Mouse (Mus musculus): ENCODE results near the gene Skiv2l.
"Not testable (repeated sequence)": the region's sequence is repeated elsewhere in the genome, so short reads cannot be mapped to it uniquely, and the experiment has no call there.

Skiv2l gene

DNA sequence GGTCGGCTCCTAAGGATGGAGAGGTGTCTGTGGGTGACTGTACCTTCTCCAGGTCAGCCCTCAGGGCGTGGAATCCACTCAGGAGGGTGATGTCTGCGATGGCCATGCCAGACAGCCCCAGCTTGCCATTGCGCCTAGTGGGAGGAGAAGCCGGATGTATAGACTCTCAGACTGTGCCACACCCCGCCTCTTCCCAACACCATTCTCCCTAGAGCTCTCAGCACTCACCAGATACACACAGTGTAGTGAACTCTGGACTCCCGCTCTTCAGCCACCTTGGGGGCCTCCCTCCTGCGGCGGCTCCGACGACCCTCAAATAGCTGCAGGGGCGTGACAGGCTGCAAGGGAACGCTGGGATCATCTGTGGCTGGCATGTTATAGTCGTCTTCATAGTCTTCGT, 38.7 kb downstream of the Skiv2l start:
- no peak for DNase-seq (ENCODE audit: low read depth)

DNA sequence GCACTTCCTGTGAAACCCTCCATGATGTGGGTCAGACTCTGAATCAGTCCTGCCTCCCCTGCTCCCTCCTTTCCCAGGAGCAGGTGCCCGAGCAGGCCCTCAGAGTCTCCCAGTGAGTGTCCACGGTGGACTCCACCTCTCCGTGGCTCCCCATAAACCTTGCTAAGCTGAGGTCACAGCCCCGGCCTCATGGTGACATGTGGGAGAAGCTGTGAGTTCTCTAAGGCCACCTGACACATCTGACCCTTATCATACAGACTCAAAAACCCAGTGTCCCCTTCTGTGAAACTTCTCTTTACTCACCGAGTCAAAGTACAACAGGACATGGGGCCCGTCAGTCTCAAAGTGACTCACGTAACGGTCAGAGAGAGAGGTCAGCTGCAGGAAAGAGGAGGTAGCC, 39.2 kb downstream of the Skiv2l start:
- not testable (repeated sequence) for DNase-seq (ENCODE audit: low read depth)

DNA sequence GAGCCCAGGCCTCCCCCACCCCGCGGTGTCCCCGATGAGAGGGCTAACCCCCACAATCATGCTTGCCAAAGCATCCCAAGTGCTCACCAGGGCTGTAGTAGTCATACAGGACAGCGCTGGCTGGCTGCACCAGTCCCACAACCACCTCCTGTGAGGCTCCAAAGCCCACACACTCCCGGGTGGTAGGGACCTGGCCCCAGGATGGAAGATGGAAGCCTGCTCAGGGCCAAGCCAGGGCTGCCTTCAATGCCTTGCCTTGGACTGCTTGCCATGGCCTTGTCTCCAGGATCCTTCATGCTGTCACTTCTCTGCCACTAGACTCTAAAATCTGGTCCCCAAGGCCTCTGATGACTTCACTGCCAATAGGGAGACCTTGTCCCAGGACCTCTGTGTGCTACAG, 39.6 kb downstream of the Skiv2l start:
- not testable (repeated sequence) for DNase-seq (ENCODE audit: low read depth)

DNA sequence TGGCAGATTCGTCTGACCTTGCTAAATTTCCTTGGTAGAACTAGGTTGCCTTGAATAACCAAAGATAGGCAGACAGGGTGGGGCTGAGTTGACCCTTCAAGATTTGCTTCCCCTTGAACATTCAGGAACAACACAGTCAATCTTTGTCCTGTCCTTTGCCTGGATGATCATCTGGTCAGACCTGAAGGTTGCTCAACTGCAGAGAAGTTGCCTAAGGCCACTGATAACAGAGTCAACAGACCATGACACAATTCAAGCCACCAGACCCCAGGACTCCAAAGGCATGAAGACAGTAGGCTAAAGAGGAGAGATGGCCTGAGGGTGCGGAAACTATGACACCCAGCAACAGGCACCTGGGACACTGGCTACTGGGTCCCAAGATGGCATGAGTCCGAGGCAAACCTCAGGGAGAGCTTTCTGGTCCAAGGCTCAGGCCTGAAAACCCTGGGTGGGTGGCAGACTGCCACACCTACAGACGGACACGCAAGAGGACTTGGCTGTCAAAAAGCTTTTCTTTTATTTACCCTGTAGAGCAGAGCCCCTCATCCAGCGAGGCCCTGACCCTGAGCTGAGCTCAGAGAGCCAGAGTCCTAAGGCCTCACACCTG, 41.3 kb downstream of the Skiv2l start:
- no peak for DNase-seq (ENCODE audit: low read depth)

DNA sequence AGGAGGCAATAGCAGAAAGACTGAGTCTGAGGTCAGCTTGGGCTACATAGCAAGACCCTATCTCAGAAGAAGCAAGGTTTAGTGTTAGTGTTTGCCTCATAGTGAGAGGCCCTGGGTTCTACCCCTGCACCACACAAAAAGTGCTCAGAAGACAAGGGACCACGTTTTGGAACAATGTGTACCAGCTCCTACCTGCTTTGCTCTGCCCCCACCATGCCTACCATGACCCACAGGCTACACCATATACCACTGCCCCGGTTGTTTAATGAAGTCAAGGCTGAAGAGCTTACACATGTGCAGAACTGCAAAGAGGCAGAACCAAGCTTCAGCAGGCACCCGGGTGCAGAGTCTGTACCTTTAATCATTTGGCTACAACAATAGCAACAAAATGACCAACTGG, 42.8 kb downstream of the Skiv2l start:
- DNase-seq (ENCODE audit: low read depth), result no peak

DNA sequence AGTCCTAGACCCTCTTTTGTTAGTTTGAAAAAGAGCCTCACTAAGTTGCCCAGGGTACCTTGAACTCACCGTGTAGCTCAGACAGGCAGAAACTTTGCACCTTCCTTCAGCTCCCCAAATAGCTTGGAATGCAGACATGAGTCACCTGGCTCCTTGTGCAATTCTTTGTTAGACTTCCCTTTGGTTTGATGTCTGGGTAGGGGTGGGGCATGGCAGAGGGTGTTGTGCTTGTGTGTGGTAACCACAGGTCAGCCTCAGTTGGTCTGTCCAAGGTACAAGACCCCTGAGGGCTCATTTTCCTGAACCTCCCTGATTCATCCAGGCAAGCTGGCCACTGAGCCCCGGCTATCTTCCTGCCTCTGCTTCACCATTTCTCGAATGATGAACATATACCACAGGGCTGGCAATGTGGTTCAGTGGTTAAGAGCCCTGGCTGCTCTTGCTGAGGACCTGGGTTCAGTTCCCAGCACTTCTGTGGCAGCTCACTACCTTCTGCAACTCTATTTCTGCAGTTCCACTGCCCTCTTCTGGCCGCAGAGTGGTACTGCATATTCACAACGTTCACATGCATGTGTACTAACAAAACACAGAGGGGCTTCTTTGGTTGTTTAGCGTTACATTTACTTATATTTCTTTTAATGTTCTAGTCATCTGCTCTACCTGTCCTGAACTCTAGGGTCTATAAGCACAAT, 45.0 kb downstream of the Skiv2l start:
- DNase-seq (ENCODE audit: low read depth), result peak; percentile 11

DNA sequence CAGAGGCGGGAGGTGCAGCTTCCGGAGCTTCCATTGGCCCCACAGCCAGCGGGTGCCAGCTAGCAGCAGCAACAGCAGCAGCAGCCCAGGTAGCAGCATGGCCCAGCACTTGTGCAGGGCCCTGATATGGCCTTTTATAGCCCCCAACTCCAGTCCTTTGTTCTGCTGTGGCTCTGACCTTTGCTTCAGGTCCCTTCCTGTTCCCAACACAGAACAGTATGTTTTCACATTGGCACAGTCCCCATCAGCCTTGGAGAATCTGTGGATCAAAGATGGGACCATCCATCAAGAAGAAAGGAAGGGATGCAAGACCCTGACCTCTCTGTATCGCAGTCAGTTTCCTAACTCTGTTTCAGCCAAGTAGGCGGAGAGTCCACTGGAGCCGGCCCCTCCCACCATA, 45.7 kb downstream of the Skiv2l start, which contains the start of gene Cyp21a1:
Cyp21a1 (minus strand) TSS at position 261 of the 400 bp plus-strand sequence.
- DNase-seq (ENCODE audit: low read depth), result not testable (repeated sequence)

DNA sequence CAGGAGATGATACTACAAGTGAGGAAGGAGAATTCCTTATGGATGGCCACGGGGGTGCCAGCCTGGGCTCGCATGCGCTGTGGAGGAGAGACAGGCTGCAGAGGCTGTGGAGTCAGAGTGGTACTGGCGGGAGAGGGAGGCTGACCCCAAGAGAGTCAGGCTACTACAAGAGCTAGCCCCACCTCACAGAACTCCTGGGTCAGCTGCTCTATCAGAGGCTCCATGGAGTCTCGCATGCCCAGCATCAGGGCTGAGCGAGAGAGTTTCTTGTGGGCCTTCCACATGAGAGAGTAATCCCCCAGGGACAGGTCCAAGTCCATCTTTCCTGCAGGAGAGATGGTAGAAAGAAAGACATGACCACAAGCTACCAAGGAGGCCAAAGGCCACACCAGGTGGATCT, 46.6 kb downstream of the Skiv2l start:
- DNase-seq (ENCODE audit: low read depth), result not testable (repeated sequence)

DNA sequence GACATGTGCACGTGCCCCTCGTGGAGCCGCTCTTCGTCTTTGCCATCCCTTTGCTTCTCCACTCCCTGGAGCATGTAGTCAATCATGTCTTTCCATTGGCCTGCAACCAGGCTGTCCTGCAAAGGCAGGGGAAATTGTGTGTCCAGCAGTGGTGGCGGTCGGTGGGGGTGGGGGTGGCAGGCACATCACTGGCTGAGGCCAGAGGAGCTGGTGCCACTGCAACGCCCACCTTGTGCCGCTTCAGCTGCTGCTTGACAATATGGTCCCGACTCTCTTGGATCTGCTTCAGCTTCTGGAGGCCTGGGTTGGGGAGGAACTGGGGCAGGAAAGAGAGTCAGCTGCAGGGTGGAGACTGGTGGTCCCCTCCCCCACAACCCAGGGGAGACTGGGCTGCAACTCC, 47.3 kb downstream of the Skiv2l start:
- not testable (repeated sequence) for DNase-seq (ENCODE audit: low read depth)

DNA sequence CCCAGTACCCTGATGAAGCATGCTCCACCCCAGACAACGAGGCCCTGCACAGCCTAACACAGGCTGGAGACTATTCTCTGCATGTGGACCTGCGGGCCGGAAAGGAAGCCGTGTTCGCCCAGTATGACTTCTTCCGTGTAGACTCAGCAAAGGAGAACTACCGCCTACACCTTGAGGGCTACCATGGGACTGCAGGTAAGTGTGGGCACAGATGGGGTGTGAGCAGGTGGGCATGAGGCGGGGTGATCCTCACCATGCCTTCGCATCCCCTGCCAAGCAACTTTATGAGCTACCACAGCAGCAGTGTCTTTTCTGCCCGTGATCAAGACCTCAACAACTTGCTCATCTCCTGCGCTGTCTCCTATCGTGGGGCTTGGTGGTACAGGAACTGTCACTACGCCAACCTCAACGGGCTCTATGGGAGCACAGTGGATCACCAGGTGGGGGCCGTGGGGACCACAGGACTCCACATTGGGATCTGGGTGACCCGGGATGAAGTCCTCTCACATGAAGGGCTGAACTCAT, 49.2 kb downstream of the Skiv2l start:
- not testable (repeated sequence) for DNase-seq (ENCODE audit: low read depth)

DNA sequence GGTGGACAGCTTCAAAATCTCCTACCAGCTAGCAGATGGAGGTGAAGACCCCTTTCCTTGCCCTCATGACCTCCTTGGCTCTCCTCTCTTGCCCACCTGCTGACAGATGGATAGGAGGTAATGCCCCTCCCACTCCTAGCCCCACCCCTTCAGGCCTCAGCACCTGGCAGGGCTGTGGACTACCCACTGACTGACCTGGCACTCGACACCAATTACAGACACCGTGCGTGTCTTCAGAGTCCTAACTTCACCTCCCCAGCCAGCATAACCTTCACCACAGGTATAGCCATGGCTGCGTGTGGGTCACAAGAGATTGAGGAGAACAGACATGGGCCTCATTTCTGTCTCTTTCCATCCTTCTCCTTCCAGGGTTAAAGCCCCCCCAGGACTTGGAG, 50.5 kb downstream of the Skiv2l start:
- no peak for DNase-seq (ENCODE audit: low read depth)

DNA sequence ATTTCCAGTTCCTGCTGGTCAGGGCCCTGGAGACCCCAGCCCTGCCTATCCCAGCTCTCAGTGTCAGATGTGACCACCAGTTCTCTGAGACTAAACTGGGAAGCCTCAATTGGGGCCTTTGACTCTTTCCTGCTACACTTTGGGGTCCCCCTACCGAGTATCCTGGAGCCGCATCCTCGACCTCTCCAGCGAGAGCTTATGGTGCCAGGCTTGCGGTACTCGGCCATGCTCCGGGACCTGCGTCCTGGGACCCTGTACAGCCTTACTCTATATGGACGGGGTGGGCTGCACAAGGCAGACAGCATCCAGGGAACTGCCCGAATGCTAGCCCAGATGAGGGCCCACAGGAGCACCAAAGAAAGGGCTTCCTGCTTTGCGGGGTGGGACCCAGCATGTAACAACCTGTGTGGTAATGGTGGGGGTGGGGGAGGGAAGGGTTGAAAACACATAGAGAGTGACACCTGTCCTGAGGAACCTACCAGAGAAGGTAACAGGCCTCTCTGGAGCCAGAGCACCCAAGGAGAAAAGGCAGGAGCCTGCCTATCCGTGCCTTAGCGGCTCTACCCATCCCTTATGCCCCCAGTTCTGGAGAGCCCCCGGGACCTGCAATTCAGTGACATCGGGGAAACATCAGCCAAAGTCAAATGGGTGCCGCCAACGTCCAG, 51.0 kb downstream of the Skiv2l start:
- no peak for DNase-seq (ENCODE audit: low read depth)

DNA sequence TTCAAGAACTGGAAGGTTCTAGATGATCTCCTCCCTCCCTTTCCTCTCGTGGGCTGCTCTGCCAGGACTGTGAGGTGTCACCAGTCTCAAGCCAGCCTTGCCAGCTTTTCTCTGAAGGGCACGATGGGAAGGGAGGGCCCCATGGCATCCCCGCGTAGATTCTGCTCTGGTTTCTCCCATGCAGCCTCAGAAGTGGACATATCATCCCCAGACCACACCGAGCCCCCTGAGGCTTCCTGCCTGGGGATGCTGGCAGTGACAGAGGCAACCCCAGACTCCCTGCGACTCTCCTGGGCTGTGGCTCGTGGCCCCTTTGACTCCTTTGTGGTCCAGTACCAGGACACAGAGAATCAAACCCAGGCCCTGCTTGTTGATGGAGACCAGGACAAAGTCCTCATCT, 51.9 kb downstream of the Skiv2l start:
- not testable (repeated sequence) for DNase-seq (ENCODE audit: low read depth)

DNA sequence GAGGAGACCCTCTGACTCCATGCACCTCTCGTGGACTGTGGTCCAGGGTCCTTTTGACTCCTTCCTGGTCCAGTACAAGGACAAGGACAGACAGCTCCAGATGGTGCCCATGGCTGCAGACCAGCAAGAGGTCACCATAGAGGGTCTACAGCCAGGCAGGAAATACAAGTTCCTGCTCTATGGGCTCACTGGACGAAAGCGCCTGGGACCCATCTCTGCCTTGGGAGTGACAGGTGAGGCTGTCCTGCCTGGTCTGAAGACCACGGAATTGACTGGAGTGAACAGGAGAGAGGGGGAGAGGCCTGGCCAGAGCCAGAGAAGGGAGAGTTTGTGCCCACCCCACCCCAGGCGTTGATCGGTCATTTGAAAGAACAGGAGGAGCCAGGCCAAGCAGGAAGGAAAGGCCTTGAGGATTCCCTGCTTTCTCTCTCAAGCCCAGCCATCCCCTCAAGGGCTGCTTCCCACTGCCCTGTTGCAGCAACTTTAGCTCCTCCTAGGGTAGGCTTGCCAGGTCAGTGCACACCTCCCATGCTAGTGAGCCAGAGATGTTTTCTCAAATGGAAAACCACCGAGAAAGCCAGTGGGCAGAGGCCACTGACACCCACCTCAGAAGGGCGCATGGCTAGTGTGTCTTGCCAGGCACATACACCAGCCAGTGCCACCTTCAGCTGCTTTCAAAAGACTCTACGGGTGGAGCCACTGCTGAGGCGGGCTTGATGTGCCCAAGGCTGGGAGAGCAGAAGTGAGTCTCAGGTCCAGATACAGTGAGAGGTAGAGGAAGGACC, 52.6 kb downstream of the Skiv2l start:
- DNase-seq (ENCODE audit: low read depth), result not testable (repeated sequence)

DNA sequence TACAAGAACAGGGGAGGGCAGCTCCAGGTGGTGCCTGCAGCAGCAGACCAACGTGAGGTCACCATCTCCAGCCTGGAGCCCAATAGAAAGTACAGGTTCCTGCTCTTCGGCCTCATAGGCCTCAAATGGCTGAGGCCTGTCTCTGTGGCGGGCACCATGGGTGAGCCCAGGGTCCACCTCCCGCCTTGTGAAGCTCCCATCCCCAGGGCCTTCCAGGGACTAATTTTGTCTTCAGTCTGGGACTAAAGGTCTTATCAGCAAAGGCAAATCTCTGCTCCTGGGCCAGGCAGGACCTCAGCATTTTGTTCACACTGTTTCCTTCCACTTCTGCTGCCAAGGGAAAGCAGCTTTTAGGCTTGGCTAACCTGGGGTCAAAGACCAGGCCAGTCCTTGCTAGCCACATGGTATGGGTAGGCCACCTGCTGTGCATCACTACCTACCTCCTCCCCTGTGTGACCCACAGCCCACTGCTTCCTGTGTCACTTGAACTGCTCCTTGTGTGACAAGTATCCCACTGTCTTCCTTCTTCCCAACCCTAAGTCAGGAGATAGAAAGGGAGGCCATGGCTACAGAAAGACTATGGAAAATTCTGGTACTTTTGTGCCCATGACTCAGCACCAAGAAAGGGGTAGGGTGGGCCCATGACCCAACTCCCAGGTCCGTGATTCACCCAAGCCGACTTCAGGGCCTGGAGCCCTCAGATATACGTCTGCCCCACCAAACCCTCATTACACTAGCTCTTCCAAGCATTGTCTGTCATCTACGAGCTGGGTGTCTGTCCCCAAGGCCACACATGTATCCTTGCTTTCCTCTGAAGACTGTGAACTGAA, 53.5 kb downstream of the Skiv2l start:
- DNase-seq (ENCODE audit: low read depth), result no peak

DNA sequence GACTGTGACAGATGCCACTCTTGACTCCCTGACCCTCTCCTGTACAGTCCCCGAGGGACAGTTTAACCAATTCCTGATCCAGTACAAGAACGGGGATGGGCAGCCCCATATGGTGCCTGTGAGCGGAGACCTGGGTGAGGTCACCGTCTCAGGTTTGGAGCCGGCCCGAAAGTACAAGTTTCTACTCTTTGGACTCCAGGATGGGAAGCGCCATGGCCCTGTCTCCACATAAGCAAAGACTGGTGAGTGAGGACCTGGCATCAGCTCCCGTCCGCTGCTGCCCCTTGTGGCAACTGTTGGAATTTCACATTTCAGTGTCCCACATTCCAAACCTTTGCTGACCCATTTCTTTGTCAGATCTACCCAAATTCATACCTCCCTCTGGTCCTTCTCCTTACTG, 54.4 kb downstream of the Skiv2l start:
- peak; percentile 9 for DNase-seq (ENCODE audit: low read depth)

DNA sequence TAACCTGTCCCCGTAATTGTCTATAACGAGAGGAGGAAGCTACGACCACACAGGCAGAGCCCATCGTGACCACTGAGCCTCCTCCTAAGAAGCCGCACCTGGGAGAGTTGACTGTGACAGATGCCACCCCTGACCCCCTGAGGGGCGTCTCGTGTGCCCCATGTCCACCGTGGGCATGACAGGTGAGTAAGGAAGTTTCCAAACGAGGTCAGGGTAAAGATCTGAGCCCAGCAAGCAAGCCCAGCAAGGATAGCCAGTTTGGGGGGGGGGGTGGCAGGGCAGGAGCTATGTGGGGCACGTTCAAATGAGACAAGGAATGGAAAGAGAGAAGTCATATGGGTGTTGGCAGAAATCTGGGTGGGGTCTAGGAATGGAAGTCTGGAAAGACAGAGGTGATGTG, 55.0 kb downstream of the Skiv2l start:
- DNase-seq (ENCODE audit: low read depth), result no peak

Data from c-Kit-positive CD71-positive TER-119-negative erythroid progenitor cells, embryonic 14.5 days (primary cell).